Mouse (Mus musculus) intestine, embryonic 15.5 days (tissue): ENCODE measurements around the gene Apom. TPM values are rescaled to one million over a fixed set of nuclear protein-coding genes. Genes with fewer than 3 reads are reported as not detected.

Experiments used
- ATAC-seq: fragments of 200-750 bp; cut with Nextera tagmentation; 2 replicates; pipeline ENCODE4 v1.8.0; 2017; ENCODE audit warnings: moderate TSS enrichment, moderate library complexity
- H3K27ac ChIP-seq: fragments of 300-500 bp; sonication (generic); 2 replicates; pipeline ENCODE4 v1.5.1; 2015; ENCODE audit warnings: mild to moderate bottlenecking, inconsistent platforms
- H3K27me3 ChIP-seq: fragments of 300-500 bp; sonication (generic); replicated peaks from 2 replicates; pipeline ENCODE4 v1.6.1; 2015; ENCODE audit warnings: inconsistent platforms
- H3K36me3 ChIP-seq: fragments of 300-500 bp; sonication (generic); 2 replicates; pipeline ENCODE4 v1.6.1; 2015; ENCODE audit warnings: inconsistent platforms
- H3K4me1 ChIP-seq: fragments of 300-500 bp; sonication (generic); replicated peaks from 2 replicates; pipeline ENCODE4 v1.6.1; 2015; ENCODE audit warnings: inconsistent platforms
- H3K4me2 ChIP-seq: fragments of 300-500 bp; sonication (generic); replicated peaks from 2 replicates; pipeline ENCODE4 v1.6.1; 2015; ENCODE audit warnings: mild to moderate bottlenecking, inconsistent platforms
- H3K4me3 ChIP-seq: fragments of 300-500 bp; sonication (generic); replicated peaks from 2 replicates; pipeline ENCODE4 v1.5.1; 2015; ENCODE audit warnings: inconsistent platforms
- H3K9ac ChIP-seq: fragments of 300-500 bp; sonication (generic); 2 replicates; pipeline ENCODE4 v1.6.1; 2015; ENCODE audit warnings: inconsistent platforms
- H3K9me3 ChIP-seq: fragments of 300-500 bp; sonication (generic); 2 replicates; pipeline ENCODE4 v1.6.1; 2016; ENCODE audit warnings: inconsistent platforms
- WGBS: fragments of 180-500 bp; shearing (Covaris S2); methylation state at CpG from one replicate; pipeline ENCODE4 v1.1.7; 2015; 5-methylcytosine and 5-hydroxymethylcytosine counted together
- polyA plus RNA-seq: library from polyadenylated mRNA; unstranded; fragments of >200 nt; fragmentation: Nextera tagmentation; extraction: Ambion mirVana; gene quantifications from 2 replicates; pipeline ENCODE4 v1.2.1, GENCODE M21; 2015

Gene Apom
- polyA plus RNA-seq, 1 experiment from 2014 or later: 10.4 TPM

- Histone ChIP-seq H3K4me2 (no peak overlapping the region), H3K4me3 (no peak overlapping the region), H3K9me3 (no peaks in the 10 kb centered on the region), H3K27ac (no peak overlapping the region), H3K9ac (no peak overlapping the region), H3K4me1 (no peaks in the 10 kb centered on the region), H3K27me3 (no peaks in the 10 kb centered on the region), H3K36me3 (peaks cover 97% of the 10 kb centered on the region)
- 89% methylated on average over 33 of the region's 33 CpGs for WGBS
- ATAC-seq: no peak
These were observed 24.8 kb upstream of the Apom start for GRCm38 (mm10) chr17:35156461-35157200.

DNA sequence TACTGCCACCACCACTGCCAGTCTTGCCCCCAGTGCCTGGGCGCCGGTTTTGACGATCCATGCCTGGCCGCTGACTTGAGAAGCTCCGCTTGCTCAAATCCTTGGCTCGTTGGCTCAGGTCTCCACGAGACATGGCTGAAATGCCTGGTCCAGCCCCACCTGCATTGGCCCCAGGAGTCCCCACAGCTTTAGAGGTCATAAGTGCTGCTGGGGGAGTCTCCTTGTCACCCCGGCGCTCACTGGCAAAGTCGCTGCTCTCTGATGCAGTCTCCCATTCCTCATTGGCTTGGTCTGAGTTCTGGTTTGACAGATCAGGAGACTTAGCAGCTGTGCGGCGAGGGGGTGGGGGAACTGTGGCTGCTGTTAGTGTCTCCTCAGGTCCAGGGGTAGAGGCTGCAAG is 23.6 kb upstream of the Apom start:
- no peaks in the 10 kb centered on the region for H3K4me1 ChIP-seq
- H3K27me3 ChIP-seq: no peaks in the 10 kb centered on the region
- H3K9me3 ChIP-seq: no peaks in the 10 kb centered on the region
- no peak overlapping the region for H3K9ac ChIP-seq
- no peak overlapping the region for H3K4me2 ChIP-seq
- ATAC-seq: no peak
- 92% methylated on average over 12 of the region's 12 CpGs for WGBS
- no peak overlapping the region for H3K4me3 ChIP-seq
- peaks cover 94% of the 10 kb centered on the region for H3K36me3 ChIP-seq
- no peak overlapping the region for H3K27ac ChIP-seq

DNA sequence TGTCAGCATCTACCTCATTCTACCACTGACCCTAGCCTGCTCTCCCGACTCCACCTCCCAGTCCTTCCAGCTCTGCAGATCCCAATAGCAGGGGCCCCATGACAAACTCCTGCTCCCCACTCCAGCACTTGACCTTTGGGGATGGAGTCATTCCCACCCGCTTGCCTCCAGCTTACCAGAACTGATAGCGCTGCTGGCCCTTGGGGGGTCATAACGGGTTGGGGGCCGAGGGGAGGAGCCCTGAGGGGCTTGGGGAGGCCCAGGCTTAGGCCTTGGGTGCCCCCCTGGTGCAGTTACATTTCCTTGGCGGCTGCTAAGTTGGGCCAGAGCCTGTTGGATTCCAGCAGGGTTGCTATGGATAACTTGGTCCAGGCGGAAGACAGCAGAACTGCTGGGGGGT is 22.8 kb upstream of the Apom start:
- H3K9me3 ChIP-seq: no peaks in the 10 kb centered on the region
- WGBS: 81% methylated on average over 7 of the region's 7 CpGs
- H3K27me3 ChIP-seq: no peaks in the 10 kb centered on the region
- no peak overlapping the region for H3K4me3 ChIP-seq
- no peak overlapping the region for H3K4me2 ChIP-seq
- no peaks in the 10 kb centered on the region for H3K4me1 ChIP-seq
- H3K27ac ChIP-seq: no peak overlapping the region
- ATAC-seq: no peak
- no peak overlapping the region for H3K9ac ChIP-seq
- peaks cover 94% of the 10 kb centered on the region for H3K36me3 ChIP-seq

DNA sequence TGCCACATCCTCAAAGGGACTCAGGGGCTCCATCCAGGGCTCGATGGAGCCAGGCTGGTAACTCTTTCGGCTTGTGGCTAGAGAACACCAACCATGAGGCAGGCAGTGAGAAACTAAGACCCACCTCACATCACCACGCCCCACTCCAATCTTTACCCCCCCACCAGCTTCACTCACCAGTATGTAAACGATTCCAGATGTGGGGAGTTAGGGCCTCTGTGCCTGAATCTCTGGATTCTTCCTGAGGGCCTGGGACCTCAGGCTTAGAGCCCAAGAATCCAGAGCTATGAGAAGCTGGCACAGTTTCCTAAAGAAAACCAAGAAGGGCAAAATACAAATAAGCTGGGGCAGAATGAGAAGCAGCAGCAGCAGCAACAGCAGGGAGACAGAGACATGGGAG is 22.1 kb upstream of the Apom start:
- no peaks in the 10 kb centered on the region for H3K4me1 ChIP-seq
- peaks cover 94% of the 10 kb centered on the region for H3K36me3 ChIP-seq
- no peaks in the 10 kb centered on the region for H3K9me3 ChIP-seq
- H3K27me3 ChIP-seq: no peaks in the 10 kb centered on the region
- no peak overlapping the region for H3K9ac ChIP-seq
- no peak overlapping the region for H3K4me2 ChIP-seq
- H3K27ac ChIP-seq: no peak overlapping the region
- ATAC-seq: no peak
- WGBS: 83% methylated on average over 4 of the region's 4 CpGs
- no peak overlapping the region for H3K4me3 ChIP-seq

GRCm38 (mm10) chr17:35153077-35153476 is 21.2 kb upstream of the Apom start:
- H3K9ac ChIP-seq: no peak overlapping the region
- WGBS: 92% methylated on average over 9 of the region's 9 CpGs
- no peak overlapping the region for H3K4me3 ChIP-seq
- ATAC-seq: no peak
- no peak overlapping the region for H3K4me2 ChIP-seq
- no peaks in the 10 kb centered on the region for H3K4me1 ChIP-seq
- H3K9me3 ChIP-seq: no peaks in the 10 kb centered on the region
- peaks cover 92% of the 10 kb centered on the region for H3K36me3 ChIP-seq
- H3K27me3 ChIP-seq: no peaks in the 10 kb centered on the region
- no peak overlapping the region for H3K27ac ChIP-seq

GRCm38 (mm10) chr17:35152121-35152520 is 20.3 kb upstream of the Apom start:
- ATAC-seq: no peak
- Histone ChIP-seq H3K27me3 (no peaks in the 10 kb centered on the region), H3K36me3 (peaks cover 88% of the 10 kb centered on the region), H3K9me3 (no peaks in the 10 kb centered on the region), H3K4me2 (no peak overlapping the region), H3K27ac (no peak overlapping the region), H3K4me3 (no peak overlapping the region), H3K9ac (no peak overlapping the region), H3K4me1 (no peaks in the 10 kb centered on the region)
- 91% methylated on average over 4 of the region's 4 CpGs for WGBS

GRCm38 (mm10) chr17:35147922-35148639 is 16.2 kb upstream of the Apom start:
- Histone ChIP-seq H3K27me3 (no peaks in the 10 kb centered on the region), H3K36me3 (peaks cover 77% of the 10 kb centered on the region), H3K27ac (no peak overlapping the region; the same call in 1 of the 2 replicates), H3K4me1 (no peaks in the 10 kb centered on the region), H3K4me2 (no peak overlapping the region), H3K4me3 (no peak overlapping the region), H3K9me3 (no peaks in the 10 kb centered on the region), H3K9ac (no peak overlapping the region)
- no peak for ATAC-seq
- 65% methylated on average over 5 of the region's 5 CpGs for WGBS

DNA sequence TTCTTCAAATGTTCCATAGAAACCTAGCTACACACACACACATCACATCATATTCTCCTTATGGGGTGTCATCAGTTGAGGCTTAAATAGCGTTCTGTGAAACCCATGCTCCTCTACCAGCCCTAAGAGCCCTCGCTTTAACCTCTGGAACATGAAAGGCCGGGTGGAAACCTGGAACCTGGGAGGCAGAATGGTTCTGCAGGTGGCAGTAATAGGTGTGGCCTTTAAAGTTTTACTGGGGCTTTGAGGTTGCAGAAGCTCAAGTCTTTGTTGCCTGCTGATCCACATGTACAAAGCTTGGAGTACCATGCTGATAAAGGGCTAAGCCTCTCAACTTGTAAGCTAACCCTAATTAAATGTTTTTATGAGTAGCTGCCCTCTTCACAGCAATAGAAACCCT is 15.5 kb upstream of the Apom start:
- Histone ChIP-seq H3K27me3 (no peaks in the 10 kb centered on the region), H3K4me2 (no peak overlapping the region), H3K36me3 (peaks cover 77% of the 10 kb centered on the region), H3K4me3 (no peak overlapping the region), H3K4me1 (no peaks in the 10 kb centered on the region), H3K27ac (no peak overlapping the region), H3K9ac (no peak overlapping the region), H3K9me3 (no peaks in the 10 kb centered on the region)
- no peak for ATAC-seq
- 59% methylated on average over 3 of the region's 3 CpGs for WGBS

DNA sequence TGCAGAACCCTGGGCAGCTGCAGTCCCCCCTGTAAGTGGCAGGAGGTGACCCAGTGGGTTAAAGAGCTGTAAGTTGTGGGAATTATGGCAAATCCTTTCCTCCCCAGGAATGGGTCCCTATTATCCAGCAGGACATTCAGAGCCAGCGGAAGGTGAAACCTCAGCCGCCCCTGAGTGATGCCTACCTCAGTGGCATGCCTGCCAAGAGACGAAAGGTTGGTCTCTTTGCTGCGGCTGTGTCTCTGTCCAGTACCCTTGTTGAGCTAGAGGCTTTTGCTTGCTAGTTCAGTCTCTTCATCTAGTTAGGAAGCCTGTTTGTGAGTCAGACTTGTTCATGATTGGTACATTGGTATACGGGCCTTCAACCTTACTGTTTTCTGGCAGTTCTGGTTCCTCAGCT is 14.3 kb upstream of the Apom start:
- no peaks in the 10 kb centered on the region for H3K27me3 ChIP-seq
- H3K4me1 ChIP-seq: no peaks in the 10 kb centered on the region
- WGBS: 86% methylated on average over 5 of the region's 5 CpGs
- peaks cover 79% of the 10 kb centered on the region for H3K36me3 ChIP-seq
- no peak for ATAC-seq
- H3K4me2 ChIP-seq: no peak overlapping the region
- H3K9me3 ChIP-seq: no peaks in the 10 kb centered on the region
- no peak overlapping the region for H3K4me3 ChIP-seq
- H3K27ac ChIP-seq: no peak overlapping the region
- no peak overlapping the region for H3K9ac ChIP-seq

DNA sequence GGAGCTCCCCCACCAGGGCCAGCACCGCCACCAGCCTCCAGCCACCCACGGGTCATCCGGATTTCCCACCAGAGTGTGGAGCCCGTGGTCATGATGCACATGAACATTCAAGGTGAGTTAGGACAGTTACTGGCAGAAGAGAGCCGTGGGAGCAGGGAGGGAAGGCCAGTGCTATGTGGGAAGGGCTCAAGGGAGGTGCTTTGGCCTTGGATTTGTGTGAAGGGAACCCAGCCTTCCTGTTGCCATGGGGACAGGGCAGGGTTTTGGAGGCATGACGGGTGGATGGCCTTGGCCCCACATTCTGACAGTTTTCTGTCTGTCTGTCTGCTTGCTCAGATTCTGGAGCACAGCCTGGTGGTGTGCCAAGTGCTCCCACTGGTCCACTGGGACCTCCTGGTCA is 10.1 kb upstream of the Apom start:
- no peak for ATAC-seq
- Histone ChIP-seq H3K4me3 (no peak overlapping the region), H3K4me1 (0 out of 2 replicates have a peak, but pooled peaks cover 3% of the 10 kb centered on the region), H3K4me2 (no peak overlapping the region), H3K9me3 (no peaks in the 10 kb centered on the region), H3K9ac (no peak overlapping the region), H3K27ac (no peak overlapping the region), H3K27me3 (no peaks in the 10 kb centered on the region), H3K36me3 (peaks cover 78% of the 10 kb centered on the region)
- WGBS: 86% methylated on average over 6 of the region's 6 CpGs

DNA sequence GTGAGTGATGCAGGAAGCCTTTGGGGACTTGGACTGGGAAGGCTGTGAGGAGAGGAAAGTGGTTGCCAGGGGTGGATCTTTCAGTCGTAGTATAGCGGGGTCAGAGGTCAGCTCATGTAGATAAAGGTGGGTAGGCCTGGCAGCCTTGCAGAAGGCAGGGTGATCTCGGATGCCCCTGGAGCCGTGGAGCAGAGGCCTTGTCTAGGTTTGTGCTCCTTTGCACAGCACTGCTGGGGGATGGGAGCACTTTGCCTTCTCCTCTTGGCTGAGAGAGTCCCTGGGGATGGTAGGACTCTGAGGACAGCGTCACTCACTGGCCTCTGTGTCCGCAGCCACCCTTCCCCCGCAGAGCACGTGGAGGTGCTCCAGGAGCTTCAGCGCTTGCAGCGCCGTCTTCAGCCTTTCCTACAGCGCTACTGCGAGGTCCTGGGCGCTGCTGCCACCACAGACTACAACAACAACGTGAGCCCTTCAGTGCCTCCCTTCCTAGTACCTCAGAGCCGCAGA is 8.7 kb upstream of the Apom start:
- WGBS: 76% methylated on average over 16 of the region's 16 CpGs
- Histone ChIP-seq H3K27me3 (no peaks in the 10 kb centered on the region), H3K4me2 (no peak overlapping the region), H3K9me3 (no peaks in the 10 kb centered on the region), H3K27ac (no peak overlapping the region), H3K4me1 (peaks cover 10% of the 10 kb centered on the region), H3K36me3 (peaks cover 73% of the 10 kb centered on the region), H3K9ac (no peak overlapping the region), H3K4me3 (no peak overlapping the region)
- ATAC-seq: no peak

- Histone ChIP-seq H3K27ac (no peak overlapping the region), H3K27me3 (no peaks in the 10 kb centered on the region), H3K9me3 (no peaks in the 10 kb centered on the region), H3K4me2 (no peak overlapping the region), H3K36me3 (peaks cover 61% of the 10 kb centered on the region), H3K4me3 (no peak overlapping the region), H3K9ac (no peak overlapping the region), H3K4me1 (peaks cover 10% of the 10 kb centered on the region)
- 91% methylated on average over 3 of the region's 3 CpGs for WGBS
- no peak for ATAC-seq
These were observed 7.4 kb upstream of the Apom start for GRCm38 (mm10) chr17:35139269-35139668.
